Mouse (Mus musculus): ENCODE measurements around the gene Fam19a1. TPM values are rescaled to one million over a fixed set of nuclear protein-coding genes. Genes with fewer than 3 reads are reported as not detected.

The Fam19a1 gene
- total and polyA plus RNA-seq, 3 experiments = 0.49 TPM; not detected in 2

DNA sequence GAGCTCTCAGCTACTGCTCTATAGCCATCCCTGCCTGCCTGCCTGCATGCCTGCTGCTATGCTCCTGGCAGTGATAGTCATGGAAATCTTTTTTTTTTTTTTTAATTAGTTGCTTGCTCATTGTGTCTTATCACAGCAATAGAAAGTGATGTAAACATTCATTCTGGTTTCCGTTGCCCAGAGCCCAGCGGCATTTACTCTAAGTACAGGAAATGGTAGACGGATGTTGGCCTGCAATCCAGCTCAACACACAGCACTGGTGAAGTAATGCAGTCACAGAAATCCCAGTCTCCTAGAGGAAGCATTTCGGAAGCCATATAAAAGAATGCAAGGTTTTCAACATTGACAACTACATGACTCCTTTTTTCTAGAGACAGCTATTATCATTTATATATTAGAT lies 153.5 kb downstream of the Fam19a1 start:
- DNase-seq (ENCODE audit: low spot score) = no peak
- Histone ChIP-seq H3K36me3 (replicated peaks) (no peaks in the 10 kb centered on the region), H3K27me3 (ENCODE audit: insufficient read depth, low read length) (no peaks in the 10 kb centered on the region), H3K4me3 (ENCODE audit: low read depth, low read length) (no peak overlapping the region), H3K4me1 (ENCODE audit: insufficient read depth, low read depth, low read length) (no peaks in the 10 kb centered on the region), H3K9me3 (replicated peaks) (peaks cover 9% of the 10 kb centered on the region; the same call in 1 of the 2 replicates)
- TF ChIP-seq GATA2 (IDR thresholded peaks at IDR 0.05; ENCODE audit: borderline replicate concordance, low read depth, low read length) (no peak), POLR2AphosphoS5 (IDR thresholded peaks at IDR 0.05; ENCODE audit: insufficient replicate concordance, low read depth, low read length) (no peak), GATA1 (IDR thresholded peaks at IDR 0.05; ENCODE audit: borderline replicate concordance, low read length) (no peak), CTCF (IDR thresholded peaks at IDR 0.05; ENCODE audit: low read depth, low read length) (no peak), TAL1 (conservative IDR thresholded peaks at IDR 0.05; ENCODE audit: low read depth, low read length) (no peak)
- ATAC-seq (ENCODE audit: extremely low read depth, insufficient number of reproducible peaks, low FRiP score, poor library complexity, severe bottlenecking) = no peak

DNA sequence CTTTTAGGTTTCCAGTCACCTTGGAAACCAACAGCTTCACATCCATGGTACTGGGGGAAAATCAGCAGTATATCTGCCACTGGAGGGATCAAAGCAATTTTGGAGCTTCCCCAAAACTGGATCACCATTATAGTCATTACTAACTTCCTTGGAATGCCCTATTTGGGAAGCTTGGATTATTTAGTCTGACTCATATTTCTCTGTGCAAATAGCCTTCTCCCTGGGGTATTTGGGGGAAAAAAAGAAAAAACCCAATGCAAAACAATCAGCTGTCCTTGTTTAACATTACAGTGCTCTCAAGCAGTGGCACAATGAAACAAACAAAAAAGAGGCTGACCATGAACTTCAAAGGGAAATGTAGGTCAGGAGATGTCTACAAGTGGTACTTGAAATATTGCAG lies 155.8 kb downstream of the Fam19a1 start:
- H3K36me3 ChIP-seq (replicated peaks) = no peaks in the 10 kb centered on the region
- H3K27me3 ChIP-seq (ENCODE audit: insufficient read depth, low read length) = no peaks in the 10 kb centered on the region
- no peak for ATAC-seq (ENCODE audit: extremely low read depth, insufficient number of reproducible peaks, low FRiP score, poor library complexity, severe bottlenecking)
- peaks cover 3% of the 10 kb centered on the region; the same call in 1 of the 2 replicates for H3K9me3 ChIP-seq (replicated peaks)
- DNase-seq (ENCODE audit: low spot score) = no peak
- no peaks in the 10 kb centered on the region for H3K4me1 ChIP-seq (ENCODE audit: insufficient read depth, low read depth, low read length)
- no peak overlapping the region for H3K4me3 ChIP-seq (ENCODE audit: low read depth, low read length)
- no peak for TF ChIP-seq GATA2 (IDR thresholded peaks at IDR 0.05; ENCODE audit: borderline replicate concordance, low read depth, low read length)
- TF ChIP-seq CTCF (IDR thresholded peaks at IDR 0.05; ENCODE audit: low read depth, low read length) = no peak
- no peak for TF ChIP-seq TAL1 (conservative IDR thresholded peaks at IDR 0.05; ENCODE audit: low read depth, low read length)
- TF ChIP-seq POLR2AphosphoS5 (IDR thresholded peaks at IDR 0.05; ENCODE audit: insufficient replicate concordance, low read depth, low read length) = no peak
- TF ChIP-seq GATA1 (IDR thresholded peaks at IDR 0.05; ENCODE audit: borderline replicate concordance, low read length) = no peak

DNA sequence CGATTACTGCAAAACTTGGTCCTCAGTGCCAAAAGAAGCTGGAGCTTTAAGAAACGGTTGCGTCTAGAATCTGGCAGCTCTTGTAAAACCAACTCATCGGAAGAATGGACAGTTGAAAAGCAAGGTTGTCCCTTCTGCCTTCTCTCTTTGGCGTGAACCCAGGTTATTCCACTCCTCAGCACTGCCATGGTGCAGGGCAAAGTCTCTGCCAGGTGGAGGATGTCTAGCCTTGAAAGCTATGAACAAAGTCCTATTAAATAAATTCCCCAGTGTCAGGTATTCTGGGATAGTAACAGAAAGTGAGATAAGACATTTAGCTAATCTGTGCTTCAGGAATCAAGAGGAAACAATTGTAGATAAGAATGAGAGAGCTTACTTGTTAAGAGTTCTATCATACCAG lies 157.5 kb downstream of the Fam19a1 start:
- TF ChIP-seq CTCF (IDR thresholded peaks at IDR 0.05; ENCODE audit: low read depth, low read length) (no peak), GATA1 (IDR thresholded peaks at IDR 0.05; ENCODE audit: borderline replicate concordance, low read length) (no peak)
- Histone ChIP-seq H3K4me1 (ENCODE audit: insufficient read depth, low read depth, low read length) (no peaks in the 10 kb centered on the region), H3K27me3 (ENCODE audit: insufficient read depth, low read length) (no peaks in the 10 kb centered on the region), H3K36me3 (replicated peaks) (no peaks in the 10 kb centered on the region), H3K4me3 (ENCODE audit: low read depth, low read length) (no peak overlapping the region), H3K9me3 (replicated peaks) (no peaks in the 10 kb centered on the region; the same call in 1 of the 2 replicates)
- DNase-seq (ENCODE audit: low spot score) (no peak), ATAC-seq (ENCODE audit: extremely low read depth, insufficient number of reproducible peaks, low FRiP score, poor library complexity, severe bottlenecking) (no peak)

DNA sequence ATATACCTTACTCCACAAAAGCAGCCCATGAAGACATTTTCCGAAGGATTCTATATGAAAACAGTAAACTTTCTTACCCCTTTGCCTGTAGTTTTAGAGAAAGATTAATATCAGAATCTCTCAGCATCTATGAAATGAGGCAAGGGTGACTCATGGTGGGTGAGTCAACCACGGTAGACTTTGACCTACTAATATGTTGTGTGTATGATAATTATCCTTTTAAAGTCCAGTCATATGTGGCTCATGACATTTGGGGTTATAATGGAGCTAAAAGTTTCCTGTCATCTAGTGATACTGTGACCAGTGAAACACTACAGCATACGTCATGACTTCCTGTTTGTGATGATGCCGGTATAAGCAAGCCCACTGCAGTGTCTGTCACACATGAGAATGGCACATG lies 170.8 kb downstream of the Fam19a1 start:
- no peak overlapping the region for H3K4me3 ChIP-seq (ENCODE audit: low read depth, low read length)
- ATAC-seq (ENCODE audit: extremely low read depth, insufficient number of reproducible peaks, low FRiP score, poor library complexity, severe bottlenecking) (no peak), DNase-seq (ENCODE audit: low spot score) (no peak)
- H3K4me1 ChIP-seq (ENCODE audit: insufficient read depth, low read depth, low read length) = no peaks in the 10 kb centered on the region
- no peak for TF ChIP-seq CTCF (IDR thresholded peaks at IDR 0.05; ENCODE audit: low read depth, low read length)
- no peak for TF ChIP-seq TAL1 (conservative IDR thresholded peaks at IDR 0.05; ENCODE audit: low read depth, low read length)
- TF ChIP-seq POLR2AphosphoS5 (IDR thresholded peaks at IDR 0.05; ENCODE audit: insufficient replicate concordance, low read depth, low read length) = no peak
- no peak for TF ChIP-seq GATA2 (IDR thresholded peaks at IDR 0.05; ENCODE audit: borderline replicate concordance, low read depth, low read length)
- no peak for TF ChIP-seq GATA1 (IDR thresholded peaks at IDR 0.05; ENCODE audit: borderline replicate concordance, low read length)
- peaks cover 8% of the 10 kb centered on the region for H3K9me3 ChIP-seq (replicated peaks)
- H3K27me3 ChIP-seq (ENCODE audit: insufficient read depth, low read length) = no peaks in the 10 kb centered on the region
- H3K36me3 ChIP-seq (replicated peaks) = no peaks in the 10 kb centered on the region

DNA sequence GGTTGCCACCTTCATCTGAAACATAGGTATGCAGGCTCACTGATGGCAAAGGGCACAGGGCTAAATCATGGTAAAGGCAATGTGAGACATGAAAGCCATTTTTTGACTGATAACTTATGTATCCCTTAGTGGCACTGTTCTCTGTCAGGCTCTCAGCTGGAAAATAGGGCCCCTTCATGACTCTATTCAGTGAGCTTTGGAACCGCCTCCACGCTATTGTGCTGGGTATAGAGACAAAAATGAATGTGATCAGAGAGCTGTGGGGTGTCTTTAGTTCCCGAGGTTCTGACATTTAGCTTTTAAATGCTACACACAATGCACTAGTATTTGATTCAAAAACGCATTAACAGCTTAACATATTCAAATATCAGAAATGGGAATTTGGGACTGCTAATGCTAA lies 171.6 kb downstream of the Fam19a1 start:
- ATAC-seq (ENCODE audit: extremely low read depth, insufficient number of reproducible peaks, low FRiP score, poor library complexity, severe bottlenecking) (no peak), DNase-seq (ENCODE audit: low spot score) (no peak)
- no peaks in the 10 kb centered on the region for H3K36me3 ChIP-seq (replicated peaks)
- H3K27me3 ChIP-seq (ENCODE audit: insufficient read depth, low read length) = no peaks in the 10 kb centered on the region
- no peaks in the 10 kb centered on the region for H3K4me1 ChIP-seq (ENCODE audit: insufficient read depth, low read depth, low read length)
- no peak overlapping the region for H3K4me3 ChIP-seq (ENCODE audit: low read depth, low read length)
- TF ChIP-seq GATA2 (IDR thresholded peaks at IDR 0.05; ENCODE audit: borderline replicate concordance, low read depth, low read length) (no peak), GATA1 (IDR thresholded peaks at IDR 0.05; ENCODE audit: borderline replicate concordance, low read length) (no peak), CTCF (IDR thresholded peaks at IDR 0.05; ENCODE audit: low read depth, low read length) (no peak), POLR2AphosphoS5 (IDR thresholded peaks at IDR 0.05; ENCODE audit: insufficient replicate concordance, low read depth, low read length) (no peak), TAL1 (conservative IDR thresholded peaks at IDR 0.05; ENCODE audit: low read depth, low read length) (no peak)
- H3K9me3 ChIP-seq (replicated peaks) = peaks cover 5% of the 10 kb centered on the region

DNA sequence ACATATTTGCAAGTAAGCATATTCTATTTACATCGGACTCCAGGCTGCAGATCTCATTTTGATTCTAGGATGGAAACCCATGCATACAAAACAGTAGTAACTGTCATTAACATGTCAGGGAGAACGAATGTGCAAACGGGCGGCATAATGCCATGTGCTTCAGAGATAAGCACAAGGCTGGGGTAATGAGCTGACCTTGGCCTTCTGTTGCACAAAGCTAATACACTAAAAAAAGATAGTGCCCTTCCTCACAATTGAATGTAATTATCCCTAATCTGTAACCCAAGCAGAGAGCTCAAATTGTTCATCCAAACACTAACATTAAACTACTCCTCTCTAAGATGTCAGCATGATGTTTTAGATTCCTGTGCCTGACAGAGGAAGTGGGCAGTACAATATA lies 173.3 kb downstream of the Fam19a1 start:
- no peak for TF ChIP-seq TAL1 (conservative IDR thresholded peaks at IDR 0.05; ENCODE audit: low read depth, low read length)
- TF ChIP-seq POLR2AphosphoS5 (IDR thresholded peaks at IDR 0.05; ENCODE audit: insufficient replicate concordance, low read depth, low read length) = no peak
- TF ChIP-seq GATA2 (IDR thresholded peaks at IDR 0.05; ENCODE audit: borderline replicate concordance, low read depth, low read length) = no peak
- no peak for TF ChIP-seq CTCF (IDR thresholded peaks at IDR 0.05; ENCODE audit: low read depth, low read length)
- no peak for TF ChIP-seq GATA1 (IDR thresholded peaks at IDR 0.05; ENCODE audit: borderline replicate concordance, low read length)

DNA sequence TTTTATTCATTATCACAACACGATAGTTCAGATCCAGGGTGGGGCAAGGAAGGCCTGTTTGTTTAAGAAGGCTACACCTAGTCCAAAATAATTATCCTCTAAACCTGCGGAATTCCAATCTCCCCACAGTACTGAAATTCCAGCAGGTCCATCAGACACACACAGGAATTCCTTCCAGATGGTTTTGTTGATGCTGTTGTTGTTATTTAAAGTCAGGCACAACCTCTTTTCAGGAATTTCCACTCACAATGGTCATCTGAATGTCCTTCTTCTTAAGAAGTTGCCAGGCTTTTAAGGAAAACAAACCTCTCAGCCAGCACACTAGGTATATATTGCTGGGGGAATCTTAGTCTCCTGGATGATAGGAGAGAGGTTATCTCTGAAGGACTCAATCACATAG lies 174.4 kb downstream of the Fam19a1 start:
- TF ChIP-seq TAL1 (conservative IDR thresholded peaks at IDR 0.05; ENCODE audit: low read depth, low read length) = no peak
- TF ChIP-seq CTCF (IDR thresholded peaks at IDR 0.05; ENCODE audit: low read depth, low read length) = no peak
- no peak for TF ChIP-seq POLR2AphosphoS5 (IDR thresholded peaks at IDR 0.05; ENCODE audit: insufficient replicate concordance, low read depth, low read length)
- TF ChIP-seq GATA1 (IDR thresholded peaks at IDR 0.05; ENCODE audit: borderline replicate concordance, low read length) = no peak
- no peak for TF ChIP-seq GATA2 (IDR thresholded peaks at IDR 0.05; ENCODE audit: borderline replicate concordance, low read depth, low read length)
- H3K4me3 ChIP-seq (ENCODE audit: low read depth, low read length) = no peak overlapping the region
- DNase-seq (ENCODE audit: low spot score) (no peak), ATAC-seq (ENCODE audit: extremely low read depth, insufficient number of reproducible peaks, low FRiP score, poor library complexity, severe bottlenecking) (no peak)
- no peaks in the 10 kb centered on the region for H3K27me3 ChIP-seq (ENCODE audit: insufficient read depth, low read length)
- no peaks in the 10 kb centered on the region for H3K36me3 ChIP-seq (replicated peaks)
- no peaks in the 10 kb centered on the region for H3K4me1 ChIP-seq (ENCODE audit: insufficient read depth, low read depth, low read length)
- H3K9me3 ChIP-seq (replicated peaks) = peaks cover 7% of the 10 kb centered on the region

More for the DNA sequence above, 173.3 kb downstream of the Fam19a1 start:
- Histone ChIP-seq H3K27me3 (ENCODE audit: insufficient read depth, low read length) (no peaks in the 10 kb centered on the region), H3K36me3 (replicated peaks) (no peaks in the 10 kb centered on the region), H3K4me1 (ENCODE audit: insufficient read depth, low read depth, low read length) (no peaks in the 10 kb centered on the region), H3K4me3 (ENCODE audit: low read depth, low read length) (no peak overlapping the region), H3K9me3 (replicated peaks) (peaks cover 7% of the 10 kb centered on the region)
- DNase-seq (ENCODE audit: low spot score) (no peak), ATAC-seq (ENCODE audit: extremely low read depth, insufficient number of reproducible peaks, low FRiP score, poor library complexity, severe bottlenecking) (no peak)

All from G1E (cell line).